Mouse (Mus musculus) cerebellum, adult 2 months (tissue): ENCODE results near the gene Sdhc.

Experiments used
- CTCF ChIP-seq: fragments of 200-500 bp; IDR thresholded peaks from 2 replicates; pipeline ENCODE4 v1.5.1; 2011; ENCODE audit warnings: low read depth, mild to moderate bottlenecking, control low read depth, low read length, moderate library complexity, borderline replicate concordance; ENCODE audit not compliant: insufficient read depth
- POLR2A ChIP-seq: fragments of 200-500 bp; IDR thresholded peaks from 2 replicates; pipeline ENCODE4 v1.6.1; 2011; ENCODE audit warnings: low read length, control low read depth, borderline replicate concordance; ENCODE audit not compliant: insufficient read depth

DNA sequence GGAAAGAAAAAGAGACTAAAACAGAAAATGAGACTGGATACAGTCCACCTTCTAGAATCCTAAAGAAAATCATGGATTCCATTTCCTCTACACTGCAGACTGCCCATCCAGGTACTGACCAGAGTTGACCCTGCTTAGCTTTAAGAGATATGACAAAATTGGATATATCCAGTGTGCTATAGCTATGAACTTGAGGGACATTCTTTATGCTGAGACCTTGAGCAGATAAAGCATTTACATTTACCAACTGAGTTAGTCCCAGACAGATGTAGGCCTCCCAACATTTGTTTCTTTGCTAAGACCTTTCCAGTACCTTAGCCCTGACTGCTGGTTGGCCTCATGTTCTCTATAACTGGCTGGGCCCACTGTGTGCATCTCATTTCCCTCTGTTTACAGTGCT, 7.6 kb upstream of the Sdhc start:
- no peak for TF ChIP-seq CTCF
- no peak for TF ChIP-seq POLR2A
